Mouse (Mus musculus) bone marrow, adult 2 months (tissue): ENCODE measurements around the gene Zbed4.
A peak's percentile ranks its signal among the peaks of the same experiment; 100 is the strongest.

Source experiments
- CTCF ChIP-seq: fragments of 200-500 bp; IDR thresholded peaks from 2 replicates; pipeline ENCODE4 v1.5.1; 2011; ENCODE audit warnings: low read length, control low read depth; ENCODE audit not compliant: control insufficient read depth, insufficient read depth
- POLR2A ChIP-seq: fragments of 200-500 bp; IDR thresholded peaks from 2 replicates; pipeline ENCODE4 v1.6.1; 2011; ENCODE audit warnings: low read depth, mild to moderate bottlenecking, control low read depth, low read length, borderline replicate concordance; ENCODE audit not compliant: control insufficient read depth

- TF ChIP-seq POLR2A: peak; percentile 83; the same call in 1 of the 2 replicates
- no peak for TF ChIP-seq CTCF
Observed at GRCm38 (mm10) chr15:88819026-88819905, 67.8 kb downstream of the Zbed4 start, which contains the start of the genes Alg12 and Creld2.
